Mouse (Mus musculus): ENCODE measurements at regions not wholly inside any gene's neighbourhood (a gene's known extent, or its start where the extent isn't known, plus 50 kb on each side); places are given as distances from the start of the nearest gene placed in this dataset.

GRCm38 (mm10) chr1:76676836-76677235 lies 838.1 kb downstream of the Epha4 start:
- Histone ChIP-seq H3K4me3 (ENCODE audit: low read depth, low read length) (no peak overlapping the region), H3K4me2 (ENCODE audit: low read depth, low read length) (no peak overlapping the region), H3K9ac (replicated peaks; ENCODE audit: low read depth, low read length) (no peak overlapping the region), H3K4me1 (ENCODE audit: control insufficient read depth, insufficient read depth, low read length) (no peaks in the 10 kb centered on the region), H3K9me3 (ENCODE audit: control insufficient read depth, low read length) (no peaks in the 10 kb centered on the region), H3K27ac (ENCODE audit: low read depth, low read length) (no peak overlapping the region), H3K36me3 (ENCODE audit: control insufficient read depth, insufficient read depth, low read length) (no peaks in the 10 kb centered on the region), H3K27me3 (ENCODE audit: control insufficient read depth, insufficient read depth, low read length) (no peaks in the 10 kb centered on the region)
- ATAC-seq (ENCODE audit: low read depth): no peak
- 84% methylated on average over 6 of the region's 6 CpGs for WGBS

- Histone ChIP-seq H3K27ac (ENCODE audit: low read depth, low read length) (no peak overlapping the region), H3K4me1 (ENCODE audit: control insufficient read depth, insufficient read depth, low read length) (no peaks in the 10 kb centered on the region), H3K4me2 (ENCODE audit: low read depth, low read length) (no peak overlapping the region), H3K27me3 (ENCODE audit: control insufficient read depth, insufficient read depth, low read length) (no peaks in the 10 kb centered on the region), H3K4me3 (ENCODE audit: low read depth, low read length) (no peak overlapping the region), H3K36me3 (ENCODE audit: control insufficient read depth, insufficient read depth, low read length) (no peaks in the 10 kb centered on the region), H3K9ac (replicated peaks; ENCODE audit: low read depth, low read length) (no peak overlapping the region), H3K9me3 (ENCODE audit: control insufficient read depth, low read length) (no peaks in the 10 kb centered on the region)
- WGBS: 42% methylated on average over 2 of the region's 2 CpGs
- no peak for ATAC-seq (ENCODE audit: low read depth)
These were observed 809.3 kb downstream of the Epha4 start for GRCm38 (mm10) chr1:76705556-76705955.

DNA sequence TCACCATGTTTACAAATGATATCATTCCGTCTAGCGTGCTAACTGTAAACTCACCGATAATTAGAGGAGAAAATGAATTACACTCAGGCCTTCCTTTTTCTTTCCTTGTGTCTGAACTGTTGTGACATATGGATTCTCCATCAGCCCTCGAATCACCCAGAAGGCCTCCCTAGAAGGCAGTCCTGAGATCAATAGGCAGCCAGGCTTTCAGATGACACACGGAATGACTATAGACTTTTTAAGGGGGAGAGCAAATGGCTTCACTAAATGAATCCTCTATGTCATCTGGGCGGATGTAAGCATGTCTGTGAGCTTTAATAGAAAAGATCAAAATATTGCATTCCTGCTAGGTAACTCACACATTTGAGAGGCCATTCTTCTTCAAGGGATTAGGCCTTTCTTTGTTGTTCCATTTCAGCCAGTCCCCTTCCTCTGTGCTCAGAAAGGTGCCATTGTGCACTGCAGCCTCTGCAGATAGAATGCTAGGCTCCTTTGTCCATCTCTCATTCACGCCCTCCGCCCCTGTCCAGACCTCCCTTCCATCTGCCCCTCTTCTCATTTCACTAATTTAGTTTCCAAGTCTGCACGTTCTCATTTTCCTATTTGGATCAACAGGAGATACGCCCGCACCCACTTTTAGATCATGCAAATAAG lies 797.1 kb downstream of the Epha4 start:
- Histone ChIP-seq H3K4me1 (ENCODE audit: control insufficient read depth, insufficient read depth, low read length) (no peaks in the 10 kb centered on the region), H3K27me3 (ENCODE audit: control insufficient read depth, insufficient read depth, low read length) (no peaks in the 10 kb centered on the region), H3K9ac (replicated peaks; ENCODE audit: low read depth, low read length) (no peak overlapping the region), H3K4me3 (ENCODE audit: low read depth, low read length) (no peak overlapping the region), H3K4me2 (ENCODE audit: low read depth, low read length) (no peak overlapping the region), H3K36me3 (ENCODE audit: control insufficient read depth, insufficient read depth, low read length) (no peaks in the 10 kb centered on the region), H3K27ac (ENCODE audit: low read depth, low read length) (no peak overlapping the region), H3K9me3 (ENCODE audit: control insufficient read depth, low read length) (no peaks in the 10 kb centered on the region)
- no peak for ATAC-seq (ENCODE audit: low read depth)
- WGBS: 57% methylated on average over 11 of the region's 11 CpGs

DNA sequence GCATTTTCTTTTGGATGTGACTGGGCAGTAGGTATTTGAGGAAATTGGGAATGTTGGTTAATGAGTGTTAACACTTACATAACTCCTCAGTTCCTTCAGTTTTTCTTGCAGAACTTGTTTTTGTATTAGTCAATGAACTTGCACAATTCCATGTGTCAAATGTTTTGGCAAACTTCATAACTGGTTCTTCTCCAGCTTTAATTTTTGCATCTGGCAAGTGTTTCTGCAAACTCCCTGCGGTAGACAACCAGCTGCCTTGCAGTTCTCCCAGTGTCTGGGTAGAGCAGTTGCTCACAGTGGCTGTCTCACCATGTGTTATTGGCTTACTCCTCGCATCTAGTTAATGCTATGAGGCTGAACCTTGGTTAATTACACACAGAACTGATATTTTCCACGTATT lies 790.4 kb downstream of the Epha4 start:
- no peak for ATAC-seq (ENCODE audit: low read depth)

DNA sequence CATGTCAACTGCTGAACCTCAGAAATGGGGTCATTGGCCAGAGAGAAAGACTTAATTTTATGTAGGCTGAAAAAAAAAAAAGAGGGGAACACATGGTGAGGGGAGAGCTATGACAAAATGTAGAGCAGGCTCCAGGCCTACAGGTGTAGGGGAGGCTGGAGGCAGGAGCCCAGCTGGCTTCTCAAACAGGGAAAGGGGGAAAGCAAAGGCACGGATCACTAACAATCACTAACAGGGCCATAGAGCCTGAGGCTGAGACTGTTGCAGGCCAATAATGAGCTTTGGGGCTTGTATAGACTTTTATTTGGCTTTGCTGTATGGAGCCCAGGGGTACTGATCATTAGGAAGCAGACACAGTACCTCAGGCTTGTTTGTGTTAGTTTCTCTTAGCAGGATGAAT lies 777.9 kb downstream of the Epha4 start:
- Histone ChIP-seq H3K9ac (replicated peaks; ENCODE audit: low read depth, low read length) (no peak overlapping the region), H3K4me1 (ENCODE audit: control insufficient read depth, insufficient read depth, low read length) (no peaks in the 10 kb centered on the region), H3K27ac (ENCODE audit: low read depth, low read length) (no peak overlapping the region), H3K4me3 (ENCODE audit: low read depth, low read length) (no peak overlapping the region), H3K36me3 (ENCODE audit: control insufficient read depth, insufficient read depth, low read length) (no peaks in the 10 kb centered on the region), H3K9me3 (ENCODE audit: control insufficient read depth, low read length) (no peaks in the 10 kb centered on the region), H3K4me2 (ENCODE audit: low read depth, low read length) (no peak overlapping the region), H3K27me3 (ENCODE audit: control insufficient read depth, insufficient read depth, low read length) (no peaks in the 10 kb centered on the region)
- WGBS: 36% methylated on average over 1 of the region's 1 CpGs
- ATAC-seq (ENCODE audit: low read depth): no peak

More for the DNA sequence above, 790.4 kb downstream of the Epha4 start:
- Histone ChIP-seq H3K27ac (ENCODE audit: low read depth, low read length) (no peak overlapping the region), H3K4me1 (ENCODE audit: control insufficient read depth, insufficient read depth, low read length) (no peaks in the 10 kb centered on the region), H3K9me3 (ENCODE audit: control insufficient read depth, low read length) (no peaks in the 10 kb centered on the region), H3K36me3 (ENCODE audit: control insufficient read depth, insufficient read depth, low read length) (no peaks in the 10 kb centered on the region), H3K9ac (replicated peaks; ENCODE audit: low read depth, low read length) (no peak overlapping the region), H3K4me3 (ENCODE audit: low read depth, low read length) (no peak overlapping the region), H3K4me2 (ENCODE audit: low read depth, low read length) (no peak overlapping the region), H3K27me3 (ENCODE audit: control insufficient read depth, insufficient read depth, low read length) (no peaks in the 10 kb centered on the region)
- WGBS: 74% methylated on average over 3 of the region's 3 CpGs

DNA sequence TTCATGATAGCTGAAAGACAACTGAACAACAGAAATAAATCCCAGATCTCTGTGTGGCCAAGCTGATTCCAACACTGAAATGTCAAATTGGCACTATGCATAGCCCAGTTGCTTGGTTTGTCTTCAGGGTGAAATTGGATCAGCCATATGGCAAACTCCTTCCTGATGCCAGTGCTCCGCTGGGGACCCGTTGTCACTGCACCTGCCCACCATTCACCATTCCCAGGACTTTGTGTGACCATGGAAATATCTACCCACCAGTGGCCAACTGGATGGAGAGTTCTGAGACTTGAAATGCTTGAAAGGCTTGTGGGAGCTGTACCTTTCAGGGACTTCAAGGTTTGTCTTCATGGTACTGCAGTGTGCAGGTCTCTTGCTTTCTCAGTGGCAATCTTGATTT lies 777.2 kb downstream of the Epha4 start:
- Histone ChIP-seq H3K36me3 (ENCODE audit: control insufficient read depth, insufficient read depth, low read length) (no peaks in the 10 kb centered on the region), H3K4me1 (ENCODE audit: control insufficient read depth, insufficient read depth, low read length) (no peaks in the 10 kb centered on the region), H3K4me3 (ENCODE audit: low read depth, low read length) (no peak overlapping the region), H3K9ac (replicated peaks; ENCODE audit: low read depth, low read length) (no peak overlapping the region), H3K4me2 (ENCODE audit: low read depth, low read length) (no peak overlapping the region), H3K9me3 (ENCODE audit: control insufficient read depth, low read length) (no peaks in the 10 kb centered on the region), H3K27ac (ENCODE audit: low read depth, low read length) (no peak overlapping the region), H3K27me3 (ENCODE audit: control insufficient read depth, insufficient read depth, low read length) (no peaks in the 10 kb centered on the region)
- ATAC-seq (ENCODE audit: low read depth): no peak
- WGBS: 95% methylated on average over 2 of the region's 2 CpGs

DNA sequence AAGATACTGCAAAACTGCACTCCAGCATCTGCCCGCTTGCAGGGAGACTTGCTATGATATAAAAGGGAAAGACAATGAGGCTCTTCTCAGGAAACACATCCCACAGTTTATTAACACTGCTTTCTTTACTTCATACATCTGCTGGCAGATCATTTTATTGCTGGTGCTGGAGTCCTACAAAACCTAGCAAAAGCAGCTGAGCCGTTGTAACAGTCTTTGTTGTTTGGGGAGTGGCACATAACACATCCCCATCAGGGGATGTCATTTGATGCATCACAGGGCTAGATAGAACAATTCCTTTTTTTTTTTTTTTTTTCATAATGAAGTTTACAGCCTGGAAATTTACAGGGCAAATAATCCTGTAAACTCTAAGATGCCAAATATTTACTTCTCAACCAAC lies 742.2 kb downstream of the Epha4 start:
- Histone ChIP-seq H3K27ac (ENCODE audit: low read depth, low read length) (no peak overlapping the region), H3K9me3 (ENCODE audit: control insufficient read depth, low read length) (no peaks in the 10 kb centered on the region), H3K4me3 (ENCODE audit: low read depth, low read length) (no peak overlapping the region), H3K4me2 (ENCODE audit: low read depth, low read length) (no peak overlapping the region), H3K9ac (replicated peaks; ENCODE audit: low read depth, low read length) (no peak overlapping the region), H3K27me3 (ENCODE audit: control insufficient read depth, insufficient read depth, low read length) (no peaks in the 10 kb centered on the region), H3K36me3 (ENCODE audit: control insufficient read depth, insufficient read depth, low read length) (no peaks in the 10 kb centered on the region), H3K4me1 (ENCODE audit: control insufficient read depth, insufficient read depth, low read length) (no peaks in the 10 kb centered on the region)
- no peak for ATAC-seq (ENCODE audit: low read depth)
- WGBS: 63% methylated on average over 2 of the region's 2 CpGs

DNA sequence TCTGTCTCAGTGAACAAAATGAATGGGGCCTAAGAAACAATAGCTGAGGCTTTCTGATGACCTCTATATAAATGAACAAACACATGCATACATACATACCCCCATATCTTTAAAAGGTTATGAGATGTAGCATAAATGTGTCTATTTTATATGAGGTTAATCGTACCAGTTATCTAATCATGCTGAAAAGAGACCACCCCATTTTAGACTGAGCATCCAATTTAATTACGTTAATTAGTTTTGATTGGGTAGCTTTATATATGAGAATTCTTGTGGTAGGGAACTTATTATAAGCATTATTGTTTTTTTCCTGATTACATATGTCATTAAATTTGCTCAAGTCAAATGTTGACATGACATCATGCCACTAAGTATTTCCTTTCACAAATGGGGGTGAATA lies 728.0 kb downstream of the Epha4 start:
- Histone ChIP-seq H3K27ac (ENCODE audit: low read depth, low read length) (no peak overlapping the region), H3K9ac (replicated peaks; ENCODE audit: low read depth, low read length) (no peak overlapping the region), H3K4me3 (ENCODE audit: low read depth, low read length) (no peak overlapping the region), H3K36me3 (ENCODE audit: control insufficient read depth, insufficient read depth, low read length) (no peaks in the 10 kb centered on the region), H3K4me2 (ENCODE audit: low read depth, low read length) (no peak overlapping the region), H3K9me3 (ENCODE audit: control insufficient read depth, low read length) (no peaks in the 10 kb centered on the region), H3K4me1 (ENCODE audit: control insufficient read depth, insufficient read depth, low read length) (no peaks in the 10 kb centered on the region), H3K27me3 (ENCODE audit: control insufficient read depth, insufficient read depth, low read length) (no peaks in the 10 kb centered on the region)
- 85% methylated on average over 2 of the region's 2 CpGs for WGBS
- ATAC-seq (ENCODE audit: low read depth): no peak

GRCm38 (mm10) chr1:76793438-76793837 lies 721.5 kb downstream of the Epha4 start:
- no peak overlapping the region for H3K4me3 ChIP-seq (ENCODE audit: low read depth, low read length)
- H3K4me1 ChIP-seq (ENCODE audit: control insufficient read depth, insufficient read depth, low read length): no peaks in the 10 kb centered on the region
- H3K4me2 ChIP-seq (ENCODE audit: low read depth, low read length): no peak overlapping the region
- no peaks in the 10 kb centered on the region for H3K27me3 ChIP-seq (ENCODE audit: control insufficient read depth, insufficient read depth, low read length)
- H3K9me3 ChIP-seq (ENCODE audit: control insufficient read depth, low read length): no peaks in the 10 kb centered on the region
- WGBS: 93% methylated on average over 2 of the region's 2 CpGs
- H3K27ac ChIP-seq (ENCODE audit: low read depth, low read length): no peak overlapping the region
- ATAC-seq (ENCODE audit: low read depth): no peak
- no peaks in the 10 kb centered on the region for H3K36me3 ChIP-seq (ENCODE audit: control insufficient read depth, insufficient read depth, low read length)
- no peak overlapping the region for H3K9ac ChIP-seq (replicated peaks; ENCODE audit: low read depth, low read length)
